Mouse (Mus musculus) spleen, adult 18-20 months (tissue): Measurements from ENCODE around the gene Dhx8.

Experiments
- DNase-seq, 2 experiments: peaks; one replicate each; pipeline ENCODE4 v3.0.0; 2022; ENCODE audit warnings: mixed read lengths in 2 of 2

The Dhx8 gene

DNA sequence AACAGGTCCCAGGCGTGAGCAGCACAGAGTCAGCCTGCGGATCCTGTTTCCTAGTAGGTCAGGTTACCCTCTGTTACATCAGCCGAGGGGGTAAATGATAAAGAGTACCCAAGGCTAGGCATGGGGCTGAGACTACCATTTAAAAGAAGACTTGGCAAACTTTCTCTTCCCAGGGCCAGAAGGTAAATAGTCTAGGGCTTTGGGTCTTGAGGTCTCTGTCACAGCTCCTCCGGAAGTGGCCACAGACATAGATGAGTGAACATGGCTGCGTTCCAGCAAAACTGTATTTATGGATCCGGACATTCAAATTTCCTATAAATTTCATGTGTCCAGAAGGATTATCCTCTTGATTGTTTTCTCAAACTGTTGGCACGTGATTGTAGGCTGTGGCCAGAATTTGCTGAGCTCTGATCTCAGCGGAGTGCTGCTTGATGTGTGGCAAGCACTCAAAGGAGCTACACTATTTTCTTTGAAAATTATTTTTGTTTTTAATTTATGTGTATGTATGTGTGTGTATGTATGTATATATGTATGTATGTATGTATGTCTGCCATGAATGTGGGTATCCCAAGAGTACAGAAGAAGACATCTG is 72.5 kb downstream of the Dhx8 start:
- no peak for DNase-seq

DNA sequence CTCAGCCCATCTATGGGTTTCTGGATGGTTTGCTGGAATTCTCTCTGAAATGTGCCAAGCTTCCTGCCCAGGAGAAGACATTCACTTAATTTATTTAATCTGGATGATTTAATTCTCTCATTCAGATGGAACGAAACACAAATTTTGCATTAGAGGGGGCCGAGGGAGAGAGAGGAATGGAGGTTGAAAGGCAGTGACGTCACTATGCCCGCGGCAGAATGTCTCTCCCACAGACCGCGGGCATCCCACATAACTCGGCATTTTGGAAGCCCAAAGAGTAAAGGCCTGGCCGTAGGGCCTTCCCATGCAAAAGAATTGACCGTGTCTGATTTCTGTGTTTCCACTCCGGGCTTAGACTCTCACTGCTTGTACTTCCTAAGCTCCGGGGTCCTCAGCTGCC is 74.0 kb downstream of the Dhx8 start:
- DNase-seq: no peak

DNA sequence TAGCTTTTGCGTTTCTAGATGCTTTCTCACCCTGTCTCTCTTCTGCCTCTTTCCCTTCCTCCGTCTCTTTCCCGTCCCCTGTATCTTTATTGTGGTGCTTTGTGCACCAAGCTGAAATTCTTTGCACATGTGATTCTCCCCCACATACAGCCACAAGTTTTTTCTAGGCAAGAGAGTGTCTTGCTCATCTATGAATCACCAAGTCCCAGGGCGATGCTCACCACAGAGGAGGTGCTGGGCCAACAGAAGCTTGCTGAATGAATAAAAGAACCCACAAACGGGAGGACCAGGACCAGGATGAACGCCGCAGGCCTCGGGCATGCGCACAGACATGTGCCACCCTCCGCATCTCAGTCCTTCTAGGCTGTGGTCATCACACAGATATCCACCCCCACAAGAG is 74.5 kb downstream of the Dhx8 start:
- no peak for DNase-seq

DNA sequence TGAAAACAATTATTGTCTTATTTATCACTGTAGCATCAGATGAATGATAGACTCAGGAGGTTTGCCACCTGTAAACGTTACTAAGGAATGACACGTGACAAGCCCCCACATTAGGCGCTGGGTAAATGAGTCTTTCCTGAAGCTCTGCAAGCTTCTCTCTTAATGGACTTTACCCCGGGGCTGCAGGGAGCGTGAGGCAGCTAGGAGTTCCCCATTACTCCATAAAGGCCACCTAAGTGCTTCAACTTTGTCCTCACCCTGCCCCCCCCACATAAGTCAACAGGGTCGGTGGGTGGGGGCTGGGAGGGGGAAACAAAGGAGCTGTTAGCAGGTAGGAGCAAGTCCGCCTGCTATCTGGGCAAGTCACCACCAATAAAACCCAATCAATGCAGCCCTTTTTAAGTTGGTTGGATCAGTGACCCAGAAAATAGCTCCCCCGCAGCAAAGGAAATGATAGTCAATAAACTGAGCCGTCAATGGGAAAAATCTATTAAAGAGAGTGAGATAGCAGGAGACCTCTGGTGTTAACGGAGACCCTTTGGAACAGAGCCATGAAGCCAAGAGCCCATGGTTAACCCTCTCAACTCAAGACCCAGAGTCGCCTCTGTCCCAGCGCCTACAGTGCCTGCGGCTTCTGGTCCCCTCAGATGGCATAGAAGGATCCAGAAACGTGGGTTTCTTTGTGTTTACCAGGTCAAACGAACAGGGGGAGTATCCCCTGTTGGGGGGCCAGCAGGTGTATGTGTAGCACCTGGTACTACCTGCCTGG is 76.5 kb downstream of the Dhx8 start:
- DNase-seq: no peak

DNA sequence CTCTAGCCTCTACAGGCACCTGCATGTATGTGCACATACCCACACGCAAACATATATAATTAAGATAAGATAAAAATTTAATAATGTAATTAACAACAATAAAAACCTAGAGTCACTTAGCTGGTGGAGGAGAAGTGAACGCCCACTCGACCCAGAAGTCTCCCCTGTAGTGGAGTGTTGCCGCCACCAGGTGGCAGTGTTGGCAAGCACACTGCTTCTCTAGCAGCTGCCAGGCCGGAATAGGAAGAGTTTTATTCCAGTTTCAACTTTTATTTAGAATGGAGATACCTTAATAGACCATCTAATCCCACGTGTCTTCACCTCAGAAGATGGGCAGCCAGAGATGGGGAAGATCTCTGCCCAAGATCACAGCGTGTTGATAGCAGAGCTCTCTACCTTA is 80.5 kb downstream of the Dhx8 start:
- peak; percentile 50 to 75 for DNase-seq

DNA sequence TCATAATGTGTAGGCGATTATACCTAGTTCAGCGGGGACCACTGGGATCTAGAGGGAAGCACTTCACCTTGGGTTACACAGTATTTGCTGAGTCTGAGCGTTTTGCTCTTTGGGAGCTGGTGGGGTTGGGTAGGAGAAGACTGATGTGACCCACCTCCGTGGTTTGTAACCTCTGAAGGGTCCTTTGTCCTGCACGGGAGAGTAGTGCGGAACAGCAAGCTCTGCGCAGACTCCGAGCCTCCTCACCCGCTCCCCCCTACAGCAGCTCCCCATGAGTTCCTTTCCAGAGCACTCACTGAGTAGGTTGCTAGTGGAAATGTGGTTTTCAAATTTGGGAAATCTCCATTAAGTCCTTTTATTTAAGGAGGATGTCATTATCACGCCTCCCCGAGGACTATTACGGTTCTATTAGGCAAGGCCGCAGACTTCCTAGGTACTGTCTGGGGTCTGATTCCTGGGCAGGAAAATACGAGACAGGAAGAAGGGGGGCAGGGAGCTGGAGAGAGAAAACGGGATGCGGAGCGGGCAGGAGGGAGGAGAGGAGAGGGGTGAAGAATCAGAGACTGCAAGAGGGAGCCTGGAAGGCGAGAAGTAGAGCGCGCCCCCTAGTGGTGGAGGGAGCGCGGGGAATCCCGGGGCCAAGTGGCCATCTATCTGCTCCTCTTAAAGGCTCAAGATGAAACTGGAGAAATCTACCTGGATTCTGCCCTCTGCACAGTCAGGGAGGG is 81.8 kb downstream of the Dhx8 start:
- DNase-seq: peak; percentile 29 to 70

DNA sequence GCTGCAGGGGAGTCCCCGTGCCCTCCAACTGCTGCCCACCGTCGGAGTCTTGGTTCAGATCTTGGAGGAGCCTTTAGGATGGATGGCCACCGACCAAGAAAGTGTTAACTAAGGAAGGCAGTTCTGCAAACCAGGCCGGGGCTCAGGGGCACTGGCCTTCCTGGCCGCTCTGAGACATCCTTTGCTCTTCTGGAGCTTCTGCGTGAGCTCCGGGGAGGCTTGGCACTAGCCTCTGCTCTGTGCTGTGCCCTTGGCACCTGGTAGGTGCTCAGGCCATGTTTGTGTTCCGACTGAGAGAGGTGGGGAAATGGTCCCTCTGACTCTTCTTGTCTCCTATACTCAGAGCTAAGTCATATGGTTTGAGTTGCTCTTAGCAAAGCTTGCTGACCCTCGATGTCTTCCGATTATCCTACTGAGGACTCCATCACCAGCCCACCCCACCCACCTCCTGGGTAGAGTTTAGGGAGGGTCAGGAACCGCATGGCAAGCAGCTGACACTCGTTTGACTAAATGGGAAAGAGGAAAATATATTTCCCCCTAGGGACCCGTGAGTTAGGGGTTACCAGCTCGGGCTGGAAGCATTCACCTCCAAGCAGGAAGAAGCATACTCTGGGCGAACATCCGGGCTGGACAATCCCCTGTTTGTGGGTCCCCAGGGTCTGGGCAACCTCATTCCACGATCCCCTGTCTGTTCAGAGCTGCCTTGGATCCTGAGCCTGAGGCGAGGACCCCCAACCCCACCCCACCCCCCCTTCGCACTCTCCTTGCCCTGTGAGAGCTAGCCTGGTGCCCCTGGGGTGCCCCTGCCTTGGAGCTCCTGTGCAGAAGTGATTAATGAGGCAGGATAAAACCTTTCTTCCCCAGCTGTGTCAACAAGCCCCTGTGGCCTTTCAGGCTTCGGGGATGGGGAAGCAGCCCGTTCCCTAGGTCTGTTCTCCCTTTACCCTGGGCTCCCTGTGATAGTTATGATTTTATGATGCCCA is 82.7 kb downstream of the Dhx8 start:
- no peak for DNase-seq
